ENCODE assay signal across 10 mouse cellular contexts in the genomic region with DNA sequence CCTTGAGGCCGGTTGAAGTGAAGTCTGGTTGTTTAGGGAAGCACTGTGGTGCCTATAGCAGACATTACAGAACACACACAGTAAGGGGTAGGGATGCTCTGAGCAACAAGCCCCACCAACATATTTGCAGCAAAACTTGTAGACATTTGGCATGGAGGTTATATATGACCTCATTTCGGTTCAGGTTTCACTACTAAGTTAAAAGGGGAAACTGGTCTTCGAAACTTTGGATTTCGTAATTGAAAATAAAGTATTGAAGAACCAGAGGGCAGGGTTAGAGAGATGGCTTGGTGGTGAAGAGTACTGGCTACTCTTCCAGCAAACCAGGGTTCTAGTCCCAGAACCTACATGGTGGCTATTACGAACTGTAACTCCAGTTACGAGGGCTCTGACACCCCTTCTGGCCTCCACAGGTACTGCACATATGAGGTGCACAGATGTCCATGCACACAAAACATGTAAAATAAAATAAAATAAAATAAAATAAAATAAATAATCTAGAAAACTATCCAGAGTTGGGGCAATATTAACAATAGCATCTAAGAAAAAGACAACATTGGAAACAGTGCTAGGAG. TPM values are rescaled to one million over a fixed set of nuclear protein-coding genes. Genes with fewer than 3 reads are reported as not detected.
DNase-seq lines count a peak whose midpoint lies in the region; ATAC-seq and TF ChIP-seq lines count a peak whose summit lies in the region.
"Had no signal": no experiment of that assay in that cellular context is flagged by ENCODE, and none has a peak within 500 bp of the region (broad histone marks: within the 10 kb centered on the region; RNA-seq: fewer than 3 reads in every experiment).

No protein-coding gene starts in this region.

- no peak for ATAC-seq in hindbrain, postnatal 0 days
- no peak for ATAC-seq in hindbrain, embryonic 16.5 days
- peak; percentile 53 for ATAC-seq in granulocyte monocyte progenitor cell, adult 5-6 weeks (replicated peaks; ENCODE audit: poor library complexity, severe bottlenecking)

- H3K4me1 ChIP-seq in hindbrain, postnatal 0 days (ENCODE audit: insufficient read depth, low read length), result no peaks in the 10 kb centered on the region
- H3K4me1 ChIP-seq in hindbrain, embryonic 16.5 days (ENCODE audit: control insufficient read depth, insufficient read depth, low read depth, low read length), result no peaks in the 10 kb centered on the region
- peaks cover 28% of the 10 kb centered on the region for H3K4me1 ChIP-seq in spleen, adult 2 months (ENCODE audit: control insufficient read depth, insufficient read depth, insufficient read length)

- no peaks in the 10 kb centered on the region for H3K27me3 ChIP-seq in hindbrain, postnatal 0 days (ENCODE audit: insufficient read depth, low read length)
- H3K27me3 ChIP-seq in hindbrain, embryonic 16.5 days (replicated peaks; ENCODE audit: control insufficient read depth, insufficient read depth, low read length), result no peaks in the 10 kb centered on the region
- H3K27me3 ChIP-seq in spleen, adult 2 months (ENCODE audit: control insufficient read depth, insufficient read depth, low read length), result no peaks in the 10 kb centered on the region

- no peak overlapping the region for H3K4me3 ChIP-seq in hindbrain, postnatal 0 days (ENCODE audit: low read length)
- H3K4me3 ChIP-seq in hindbrain, embryonic 16.5 days (ENCODE audit: low read length), result no peak overlapping the region
- H3K4me3 ChIP-seq in spleen, adult 2 months (ENCODE audit: extremely low read depth, insufficient read depth, insufficient read length), result no peak overlapping the region

- H3K4me2 ChIP-seq in hindbrain, postnatal 0 days (ENCODE audit: low read depth, low read length), result no peak overlapping the region
- no peak overlapping the region for H3K4me2 ChIP-seq in hindbrain, embryonic 16.5 days (ENCODE audit: low read length)

- no peaks in the 10 kb centered on the region for H3K36me3 ChIP-seq in hindbrain, postnatal 0 days (ENCODE audit: insufficient read depth, low read length)
- no peaks in the 10 kb centered on the region for H3K36me3 ChIP-seq in hindbrain, embryonic 16.5 days (ENCODE audit: control insufficient read depth, insufficient read depth, low read length)
- no peaks in the 10 kb centered on the region for H3K36me3 ChIP-seq in spleen, adult 2 months (ENCODE audit: control insufficient read depth, insufficient read depth, low read length)

- H3K9me3 ChIP-seq in hindbrain, postnatal 0 days (ENCODE audit: low read length), result no peaks in the 10 kb centered on the region
- H3K9me3 ChIP-seq in hindbrain, embryonic 16.5 days (ENCODE audit: control insufficient read depth, low read length), result no peaks in the 10 kb centered on the region

- peak; percentile 51 for TF ChIP-seq CTCF in hindbrain, postnatal 0 days (IDR thresholded peaks at IDR 0.05; ENCODE audit: low read depth)
- TF ChIP-seq CTCF in spleen, adult 2 months (IDR thresholded peaks at IDR 0.05; ENCODE audit: extremely low read depth, insufficient read depth, insufficient read length, insufficient replicate concordance), result peak; percentile 17; the same call in 1 of the 2 replicates

- 94% methylated on average over 6 of the region's 6 CpGs for WGBS in hindbrain, postnatal 0 days
- WGBS in hindbrain, embryonic 16.5 days, result 89% methylated on average over 6 of the region's 6 CpGs
- WGBS in spleen, adult 2 months, result 65% methylated on average over 6 of the region's 6 CpGs

- no peak overlapping the region for H3K27ac ChIP-seq in hindbrain, postnatal 0 days
- H3K27ac ChIP-seq in hindbrain, embryonic 16.5 days (ENCODE audit: low read depth, low read length), result no peak overlapping the region
- H3K27ac ChIP-seq in spleen, adult 2 months (ENCODE audit: insufficient read depth, low read length), result no peak overlapping the region

- DNase-seq in hindbrain, postnatal 0 days (ENCODE audit: low spot score), result no peak
- DNase-seq in spleen, adult 2 months (ENCODE audit: low read depth in 1 of 2, low spot score in 2 of 2), result peak in 1 of 2 experiments; percentile 40
- DNase-seq in spleen, postnatal 36 days (ENCODE audit: low spot score in 2 of 2), result no peak
- DNase-seq in thymus, postnatal 4 days, result peak; percentile 76
- no peak for DNase-seq in layer of hippocampus, adult 11-12 months (ENCODE audit: low spot score)
- no peak for DNase-seq in urinary bladder, adult 18-20 months (ENCODE audit: low spot score in 2 of 2)
- DNase-seq: midbrain, embryonic 14.5 days had no signal

- H3K9ac ChIP-seq in hindbrain, postnatal 0 days (replicated peaks; ENCODE audit: low read length), result no peak overlapping the region
- H3K9ac ChIP-seq in hindbrain, embryonic 16.5 days (ENCODE audit: low read depth, low read length), result no peak overlapping the region

- TF ChIP-seq POLR2A in spleen, adult 2 months (IDR thresholded peaks at IDR 0.05; ENCODE audit: low read depth, low read length), result no peak

RNA-seq across cellular contexts. Expression of a gene that starts 1.2 kb away (rescaled TPM):
- total RNA-seq in hindbrain, postnatal 0 days (2014; rRNA removed), result not detected in 2 replicates
- polyA plus RNA-seq in hindbrain, postnatal 0 days (2015; fragmentation: Nextera tagmentation; extraction: Ambion mirVana), result not detected in 2 replicates
- polyA plus RNA-seq in hindbrain, embryonic 16.5 days (2015; fragmentation: Nextera tagmentation; extraction: Ambion mirVana), result not detected in 2 replicates
- 0.05 TPM in 2 replicates for polyA plus RNA-seq in spleen, adult 2 months (2012; rRNA removed)
- total RNA-seq in granulocyte monocyte progenitor cell, adult 5-6 weeks (2014; fragmentation: Nextera tagmentation), result not detected in 2 replicates
- total RNA-seq in granulocyte monocyte progenitor cell, adult 5-6 weeks (2017), result not detected in 2 replicates
- total RNA-seq: left cerebral cortex, postnatal 25 days had no signal
- polyA plus RNA-seq: midbrain, embryonic 14.5 days had no signal

RNA-seq across cellular contexts. Expression of a gene that starts 8.7 kb away (rescaled TPM):
- 0.05 and 1.6 TPM in 2 replicates for total RNA-seq in hindbrain, postnatal 0 days (2014; rRNA removed)
- 0.11 TPM in 1 of 2 replicates, not detected in the other for polyA plus RNA-seq in hindbrain, postnatal 0 days (2015; fragmentation: Nextera tagmentation; extraction: Ambion mirVana)
- 0.27 and 0.31 TPM in 2 replicates for polyA plus RNA-seq in hindbrain, embryonic 16.5 days (2015; fragmentation: Nextera tagmentation; extraction: Ambion mirVana)
- polyA plus RNA-seq in spleen, adult 2 months (2012; rRNA removed), result 54.4 and 58.2 TPM in 2 replicates
- total RNA-seq in granulocyte monocyte progenitor cell, adult 5-6 weeks (2014; fragmentation: Nextera tagmentation), result not detected in 2 replicates
- 0.21 TPM in 1 of 2 replicates, not detected in the other for total RNA-seq in granulocyte monocyte progenitor cell, adult 5-6 weeks (2017)

Comparison
In these comparisons a context has a peak if more than half of its experiments do, and no peak if none do; other contexts are left out.
1. RNA of a gene that starts 8.7 kb away (polyA plus RNA-seq): 54.4 to 58.2 TPM in spleen, adult 2 months; 0.27 to 0.31 TPM in hindbrain, embryonic 16.5 days and 0.11 TPM in hindbrain, postnatal 0 days; every median in the first group is over 10 times any median in the second.